Mouse (Mus musculus) heart, adult 18-20 months (tissue): ENCODE measurements around the gene Cacnb2. TPM values are rescaled to one million over a fixed set of nuclear protein-coding genes. Genes with fewer than 3 reads are reported as not detected.

ENCODE experiments used
- DNase-seq, 2 experiments: peaks; one replicate each; pipeline ENCODE4 v3.0.0; 2021 to 2022; ENCODE audit warnings: mixed read lengths in 1 of 2
- total RNA-seq, 2 experiments: library from RNA; stranded (reverse); gene quantifications; 2 replicates each; pipeline ENCODE4 v1.2.3; 2021

Gene Cacnb2
- total RNA-seq, 2 experiments from 2014 or later, result 81.5 to 86.5 TPM

DNA sequence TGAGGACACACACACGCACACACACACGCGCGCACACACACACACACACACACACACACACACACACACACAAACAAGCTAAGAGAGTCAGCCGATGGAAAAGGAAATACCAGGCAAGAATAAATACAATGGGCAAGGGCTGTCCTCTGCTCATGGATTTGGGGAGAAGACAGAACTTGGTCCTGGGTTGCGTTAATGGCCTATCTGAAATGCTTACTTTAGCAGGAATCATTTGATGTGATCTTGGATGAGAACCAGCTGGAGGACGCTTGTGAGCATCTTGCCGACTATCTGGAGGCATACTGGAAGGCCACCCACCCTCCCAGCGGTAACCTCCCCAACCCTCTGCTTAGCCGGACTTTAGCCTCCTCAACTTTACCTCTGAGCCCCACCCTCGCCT is 381.1 kb downstream of the Cacnb2 start:
- no peak for DNase-seq

DNA sequence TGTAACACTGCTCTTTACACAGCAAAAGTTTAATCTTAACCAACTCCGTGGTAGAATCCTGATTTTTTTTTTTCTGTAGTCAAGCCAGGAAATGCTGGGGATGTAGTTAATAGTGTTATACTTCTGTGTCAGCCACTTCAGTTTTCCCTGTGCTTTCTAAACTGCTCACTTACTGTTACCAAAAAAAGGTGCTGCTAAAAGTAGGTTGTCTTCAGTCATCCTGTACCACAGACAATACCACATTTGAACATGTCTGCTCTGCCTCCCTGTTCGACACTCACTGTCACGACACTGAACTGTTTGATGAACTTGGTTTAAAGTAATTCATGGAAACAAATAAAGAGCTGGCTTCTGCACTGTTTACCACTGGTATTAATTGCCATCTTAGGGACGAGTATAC is 385.6 kb downstream of the Cacnb2 start:
- no peak for DNase-seq

DNA sequence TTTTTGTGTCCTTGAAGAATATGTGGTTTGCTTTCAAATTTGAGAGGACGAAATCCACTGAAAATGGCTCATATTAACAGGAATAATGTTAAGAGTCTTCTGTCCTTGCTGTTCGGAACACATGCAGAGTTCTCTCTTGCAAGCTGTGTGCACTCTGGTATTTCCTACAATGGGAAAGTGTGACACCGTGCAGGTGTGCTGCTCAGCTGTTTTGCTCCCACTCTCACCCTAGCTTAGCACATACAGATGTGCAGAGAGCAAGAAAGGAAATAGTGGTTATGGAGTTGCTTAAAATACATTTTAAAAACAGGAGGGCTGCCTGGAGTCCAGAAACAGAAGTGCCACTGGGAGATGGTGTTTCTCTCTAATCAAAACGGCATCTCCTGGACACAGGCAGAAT is 386.5 kb downstream of the Cacnb2 start:
- DNase-seq, result no peak

- DNase-seq, result no peak
Measured at GRCm38 (mm10) chr2:14992531-14992930, 389.6 kb downstream of the Cacnb2 start.

DNA sequence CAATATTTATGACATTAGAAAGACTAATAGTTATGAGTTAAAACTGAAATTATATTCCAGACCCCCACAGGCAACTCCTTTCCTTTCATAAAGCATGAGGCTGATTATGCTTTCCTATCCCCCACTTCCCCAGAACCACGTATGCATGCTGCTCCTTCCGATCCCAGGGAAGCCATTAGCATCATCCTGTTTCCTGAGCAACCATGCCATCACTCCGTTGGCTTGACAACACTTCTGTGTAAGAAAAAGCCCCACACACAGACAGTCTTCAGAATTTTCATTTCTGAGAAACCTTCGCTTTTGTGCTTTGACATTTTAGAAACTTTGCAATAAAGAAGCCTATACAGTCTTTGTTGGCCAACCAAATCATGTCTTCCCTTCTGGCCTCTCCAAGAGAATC is 393.1 kb downstream of the Cacnb2 start:
- DNase-seq, result no peak

GRCm38 (mm10) chr2:14997836-14998235 is 394.9 kb downstream of the Cacnb2 start:
- DNase-seq, result no peak

DNA sequence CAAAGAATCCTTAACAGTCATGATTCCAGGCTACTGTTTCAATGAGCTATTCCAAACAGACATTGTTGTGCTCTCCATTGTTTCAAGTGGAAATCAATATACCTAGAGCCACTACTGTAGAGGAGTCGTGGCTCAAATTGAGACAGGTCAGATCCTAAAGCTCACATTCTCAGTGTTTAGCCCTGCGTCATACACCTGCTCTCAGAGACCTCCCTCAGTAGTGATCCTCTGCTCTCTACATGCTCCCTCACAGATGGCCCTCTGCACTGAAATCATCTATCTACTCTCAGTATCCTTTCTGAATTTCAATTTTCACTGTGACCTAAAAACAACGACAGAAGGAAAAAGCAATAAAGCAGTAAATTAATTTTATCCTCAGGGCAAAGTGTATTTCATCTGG is 404.6 kb downstream of the Cacnb2 start:
- DNase-seq, result no peak

GRCm38 (mm10) chr2:15008072-15008471 is 405.2 kb downstream of the Cacnb2 start:
- no peak for DNase-seq

GRCm38 (mm10) chr2:15026817-15027216 is 423.9 kb downstream of the Cacnb2 start:
- DNase-seq, result no peak

- DNase-seq, result no peak
Measured at GRCm38 (mm10) chr2:15027816-15028215, 424.9 kb downstream of the Cacnb2 start.

Other genes starting within 250 kb of the Cacnb2 start
- not detected for gene Slc39a12, start 214.8 kb upstream of the Cacnb2 start, total RNA-seq